Mouse (Mus musculus): Measurements from ENCODE around the gene Nrbp1.

- no peak for TF ChIP-seq CTCF (conservative IDR thresholded peaks at IDR 0.05; ENCODE audit: insufficient read depth, insufficient read length, low read depth, low read length)
- peak; percentile 28 for TF ChIP-seq POLR2A (IDR thresholded peaks at IDR 0.05; ENCODE audit: low read depth, low read length)
These were observed 50.1 kb downstream of the Nrbp1 start, which contains the start of gene Ift172 for GRCm38 (mm10) chr5:31290521-31291360.

Data from kidney, adult 2 months (tissue).